Mouse (Mus musculus) midbrain, embryonic 16.5 days (tissue): ENCODE measurements around the gene Osbpl2. TPM values are rescaled to one million over a fixed set of nuclear protein-coding genes. Genes with fewer than 3 reads are reported as not detected.

Source experiments
- ATAC-seq: fragments of 200-750 bp; cut with Nextera tagmentation; 2 replicates; pipeline ENCODE4 v1.8.0; 2017; ENCODE audit warnings: moderate TSS enrichment
- H3K27ac ChIP-seq: fragments of 300-500 bp; sonication (generic); 2 replicates; pipeline ENCODE4 v1.5.1; 2014; ENCODE audit warnings: mild to moderate bottlenecking, low read length, mixed read lengths
- H3K27me3 ChIP-seq: fragments of 300-500 bp; sonication (generic); 2 replicates; pipeline ENCODE4 v1.6.1; 2014; ENCODE audit warnings: low read depth, low read length, mixed read lengths; ENCODE audit not compliant: control insufficient read depth, insufficient read depth
- H3K36me3 ChIP-seq: fragments of 300-500 bp; sonication (generic); 2 replicates; pipeline ENCODE4 v1.6.1; 2014; ENCODE audit warnings: mild to moderate bottlenecking, low read length, moderate library complexity, mixed read lengths; ENCODE audit not compliant: control insufficient read depth, insufficient read depth
- H3K4me1 ChIP-seq: fragments of 300-500 bp; sonication (generic); 2 replicates; pipeline ENCODE4 v1.6.1; 2014; ENCODE audit warnings: mild to moderate bottlenecking, low read length, mixed read lengths; ENCODE audit not compliant: control insufficient read depth, insufficient read depth
- H3K4me2 ChIP-seq: fragments of 300-500 bp; sonication (generic); 2 replicates; pipeline ENCODE4 v1.6.1; 2014; ENCODE audit warnings: mild to moderate bottlenecking, low read length, mixed read lengths
- H3K4me3 ChIP-seq: fragments of 300-500 bp; sonication (generic); 2 replicates; pipeline ENCODE4 v1.5.1; 2014; ENCODE audit warnings: low read depth, mild to moderate bottlenecking, low read length, moderate library complexity, mixed read lengths
- H3K9ac ChIP-seq: fragments of 300-500 bp; sonication (generic); 2 replicates; pipeline ENCODE4 v1.6.1; 2014; ENCODE audit warnings: low read depth, low read length, mixed read lengths
- H3K9me3 ChIP-seq: fragments of 300-500 bp; sonication (generic); replicated peaks from 2 replicates; pipeline ENCODE4 v1.6.1; 2014; ENCODE audit warnings: mild to moderate bottlenecking, low read length, mixed read lengths; ENCODE audit not compliant: control insufficient read depth, poor library complexity, severe bottlenecking
- WGBS: fragments of 180-500 bp; shearing (Covaris S2); extraction: QIAGEN DNeasy Blood & Tissue Kit; methylation state at CpG from one replicate; pipeline ENCODE4 v1.1.7; 2014; 5-methylcytosine and 5-hydroxymethylcytosine counted together
- polyA plus RNA-seq: library from polyadenylated mRNA; unstranded; fragments of >200 nt; fragmentation: Nextera tagmentation; extraction: Ambion mirVana; gene quantifications from 2 replicates; pipeline ENCODE4 v1.2.1, GENCODE M21; 2015

The Osbpl2 gene
- polyA plus RNA-seq, 1 experiment from 2014 or later, result 76.1 TPM

GRCm38 (mm10) chr2:180127675-180128074 is 8.6 kb downstream of the Osbpl2 start:
- Histone ChIP-seq H3K27ac (no peak overlapping the region), H3K4me1 (0 out of 2 replicates have a peak, but pooled peaks cover 4% of the 10 kb centered on the region), H3K4me3 (no peak overlapping the region), H3K9me3 (no peaks in the 10 kb centered on the region), H3K4me2 (no peak overlapping the region), H3K9ac (no peak overlapping the region), H3K36me3 (no peaks in the 10 kb centered on the region), H3K27me3 (no peaks in the 10 kb centered on the region)
- 83% methylated on average over 1 of the region's 1 CpGs for WGBS
- no peak for ATAC-seq

- no peak overlapping the region for H3K4me2 ChIP-seq
- no peaks in the 10 kb centered on the region for H3K9me3 ChIP-seq
- H3K27me3 ChIP-seq, result no peaks in the 10 kb centered on the region
- H3K4me3 ChIP-seq, result no peak overlapping the region
- WGBS, result 97% methylated on average over 4 of the region's 4 CpGs
- H3K9ac ChIP-seq, result no peak overlapping the region
- no peak overlapping the region for H3K27ac ChIP-seq
- no peak for ATAC-seq
- no peaks in the 10 kb centered on the region for H3K4me1 ChIP-seq
- 0 out of 2 replicates have a peak, but pooled peaks cover 2% of the 10 kb centered on the region for H3K36me3 ChIP-seq
Measured at GRCm38 (mm10) chr2:180133231-180133630, 14.1 kb downstream of the Osbpl2 start.

GRCm38 (mm10) chr2:180133911-180134310 is 14.8 kb downstream of the Osbpl2 start:
- Histone ChIP-seq H3K27ac (no peak overlapping the region), H3K9me3 (no peaks in the 10 kb centered on the region), H3K4me3 (no peak overlapping the region), H3K9ac (no peak overlapping the region), H3K4me2 (no peak overlapping the region), H3K4me1 (no peaks in the 10 kb centered on the region), H3K36me3 (0 out of 2 replicates have a peak, but pooled peaks cover 3% of the 10 kb centered on the region), H3K27me3 (no peaks in the 10 kb centered on the region)
- ATAC-seq, result no peak
- WGBS, result 87% methylated on average over 3 of the region's 3 CpGs

GRCm38 (mm10) chr2:180135414-180135813 is 16.3 kb downstream of the Osbpl2 start:
- Histone ChIP-seq H3K27me3 (no peaks in the 10 kb centered on the region), H3K4me3 (no peak overlapping the region), H3K27ac (no peak overlapping the region), H3K36me3 (peaks cover 5% of the 10 kb centered on the region; the same call in 1 of the 2 replicates), H3K9me3 (no peaks in the 10 kb centered on the region), H3K9ac (no peak overlapping the region), H3K4me2 (no peak overlapping the region), H3K4me1 (no peaks in the 10 kb centered on the region)
- no peak for ATAC-seq
- WGBS, result 87% methylated on average over 5 of the region's 5 CpGs

- Histone ChIP-seq H3K4me3 (no peak overlapping the region), H3K9ac (no peak overlapping the region), H3K4me1 (no peaks in the 10 kb centered on the region), H3K27me3 (no peaks in the 10 kb centered on the region), H3K27ac (no peak overlapping the region), H3K4me2 (no peak overlapping the region), H3K9me3 (no peaks in the 10 kb centered on the region), H3K36me3 (peaks cover 21% of the 10 kb centered on the region)
- ATAC-seq, result no peak
- 80% methylated on average over 2 of the region's 2 CpGs for WGBS
Measured at GRCm38 (mm10) chr2:180146091-180146490, 27.0 kb downstream of the Osbpl2 start.

- H3K4me3 ChIP-seq, result no peak overlapping the region
- H3K9me3 ChIP-seq, result no peaks in the 10 kb centered on the region
- ATAC-seq, result no peak
- peaks cover 21% of the 10 kb centered on the region for H3K36me3 ChIP-seq
- no peak overlapping the region for H3K4me2 ChIP-seq
- H3K27ac ChIP-seq, result no peak overlapping the region
- no peaks in the 10 kb centered on the region for H3K27me3 ChIP-seq
- 90% methylated on average over 6 of the region's 6 CpGs for WGBS
- H3K9ac ChIP-seq, result no peak overlapping the region
- no peaks in the 10 kb centered on the region for H3K4me1 ChIP-seq
Measured at GRCm38 (mm10) chr2:180147379-180147778, 28.3 kb downstream of the Osbpl2 start.

- H3K9ac ChIP-seq, result no peak overlapping the region
- no peak overlapping the region for H3K27ac ChIP-seq
- H3K4me2 ChIP-seq, result no peak overlapping the region
- H3K4me1 ChIP-seq, result no peaks in the 10 kb centered on the region
- no peaks in the 10 kb centered on the region for H3K27me3 ChIP-seq
- H3K4me3 ChIP-seq, result no peak overlapping the region
- H3K9me3 ChIP-seq, result no peaks in the 10 kb centered on the region
- WGBS, result 87% methylated on average over 9 of the region's 9 CpGs
- no peak for ATAC-seq
- H3K36me3 ChIP-seq, result peaks cover 26% of the 10 kb centered on the region
Measured at GRCm38 (mm10) chr2:180148551-180148950, 29.4 kb downstream of the Osbpl2 start.

GRCm38 (mm10) chr2:180154796-180155195 is 35.7 kb downstream of the Osbpl2 start:
- H3K27me3 ChIP-seq, result no peaks in the 10 kb centered on the region
- H3K27ac ChIP-seq, result no peak overlapping the region
- ATAC-seq, result no peak
- 68% methylated on average over 3 of the region's 3 CpGs for WGBS
- no peak overlapping the region for H3K4me3 ChIP-seq
- no peaks in the 10 kb centered on the region for H3K4me1 ChIP-seq
- peaks cover 58% of the 10 kb centered on the region for H3K36me3 ChIP-seq
- no peak overlapping the region for H3K9ac ChIP-seq
- no peak overlapping the region for H3K4me2 ChIP-seq
- H3K9me3 ChIP-seq, result no peaks in the 10 kb centered on the region

GRCm38 (mm10) chr2:180158627-180159026 is 39.5 kb downstream of the Osbpl2 start:
- H3K27me3 ChIP-seq, result no peaks in the 10 kb centered on the region
- H3K4me1 ChIP-seq, result no peaks in the 10 kb centered on the region
- H3K4me2 ChIP-seq, result no peak overlapping the region
- no peaks in the 10 kb centered on the region for H3K9me3 ChIP-seq
- no peak for ATAC-seq
- no peak overlapping the region for H3K4me3 ChIP-seq
- WGBS, result 93% methylated on average over 3 of the region's 3 CpGs
- no peak overlapping the region for H3K9ac ChIP-seq
- H3K27ac ChIP-seq, result no peak overlapping the region
- H3K36me3 ChIP-seq, result peaks cover 63% of the 10 kb centered on the region
